24 mouse cellular contexts compared by ENCODE assay signal in the genomic region with DNA sequence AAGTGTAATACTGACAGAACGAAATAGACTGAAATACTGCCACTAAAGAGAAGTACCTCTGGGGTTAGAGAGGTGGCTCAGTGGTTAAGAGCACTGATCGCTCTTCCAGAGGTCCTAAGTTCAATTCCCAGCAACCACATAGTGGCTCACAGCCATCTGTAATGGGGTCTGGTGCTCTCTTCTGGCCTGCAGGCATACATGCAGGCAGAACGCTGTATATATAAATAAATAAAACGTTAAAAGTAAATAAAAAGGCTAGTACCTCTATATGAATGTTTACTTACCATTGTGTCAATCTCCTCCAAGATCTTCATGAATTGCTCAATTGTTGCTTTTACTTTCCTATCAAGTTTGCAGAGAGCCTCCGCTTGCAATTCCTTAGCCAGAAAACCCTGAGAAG. TPM values are rescaled to one million over a fixed set of nuclear protein-coding genes. Genes with fewer than 3 reads are reported as not detected.
DNase-seq lines count a peak whose midpoint lies in the region; ATAC-seq and TF ChIP-seq lines count a peak whose summit lies in the region.
"Had no signal": no experiment of that assay in that cellular context is flagged by ENCODE, and none has a peak within 500 bp of the region (broad histone marks: within the 10 kb centered on the region; RNA-seq: fewer than 3 reads in every experiment).

No protein-coding gene starts in this region.

- no peak overlapping the region for H3K27ac ChIP-seq in gastrocnemius, adult 2 months
- H3K27ac ChIP-seq in layer of hippocampus, adult 2 months = no peak overlapping the region
- H3K27ac ChIP-seq: embryonic facial prominence, embryonic 10.5 days; embryonic facial prominence, embryonic 12.5 days; forebrain, embryonic 13.5 days; forebrain, embryonic 15.5 days had no signal

- TF ChIP-seq CTCF in gastrocnemius, adult 2 months (IDR thresholded peaks at IDR 0.05) = peak; percentile 30; the same call in 1 of the 2 replicates
- TF ChIP-seq CTCF in layer of hippocampus, adult 2 months (conservative IDR thresholded peaks at IDR 0.05) = peak; percentile 51
- TF ChIP-seq CTCF in Patski (IDR thresholded peaks at IDR 0.05) = peak; percentile 63

- no peak overlapping the region for H3K4me3 ChIP-seq in gastrocnemius, adult 2 months
- no peak overlapping the region for H3K4me3 ChIP-seq in layer of hippocampus, adult 2 months
- H3K4me3 ChIP-seq: embryonic facial prominence, embryonic 10.5 days; embryonic facial prominence, embryonic 12.5 days; forebrain, embryonic 13.5 days; forebrain, embryonic 15.5 days had no signal

- in situ Hi-C loops in Patski (cut with MboI; ENCODE audit: low pct_unique_long_range_greater_than_20kb) = no loop called here

- CTCF ChIA-PET in Patski (lab: Charles Lee) = interaction anchor here (1.2 kb wide), 1 partner anchor 30 kb away, joined by 6 read pairs; no protein-coding TSS in a partner anchor

- DNase-seq in gastrocnemius, adult 2 months = no peak
- no peak for DNase-seq in gastrocnemius, postnatal 10 days
- no peak for DNase-seq in layer of hippocampus, adult 2 months (ENCODE audit: low spot score in 2 of 2)
- DNase-seq in layer of hippocampus, adult 18-20 months (ENCODE audit: low spot score in 2 of 2) = no peak
- no peak for DNase-seq in Patski (ENCODE audit: low read depth, low spot score)
- DNase-seq: adrenal gland, adult 2 months; adrenal gland, postnatal 10 days; adrenal gland, postnatal 25 days; B cell, adult 2 months; cerebellum, adult 11 months; cerebellum, adult 18-20 months; cerebellum, adult 8-10 months; cerebellum, adult 9-11 months; cerebellum, postnatal 25 days; forebrain, postnatal 0 days had no signal

- ATAC-seq in Patski = no peak
- ATAC-seq: CD4-positive, CD25-positive, alpha-beta regulatory T cell, adult 4 months; forebrain, embryonic 13.5 days; forebrain, embryonic 15.5 days; forebrain, postnatal 0 days had no signal

- intact Hi-C loops in gastrocnemius, adult 2 months (cut with DNase I) = no loop called here

- H3K27me3 ChIP-seq in Patski = no peaks in the 10 kb centered on the region
- H3K27me3 ChIP-seq: CH12.LX; embryonic facial prominence, embryonic 12.5 days; forebrain, embryonic 13.5 days; forebrain, embryonic 15.5 days had no signal

- POLR2A ChIA-PET in Patski (lab: Charles Lee) = no interaction called here

RNA-seq across cellular contexts. Expression of a gene that starts 9.3 kb away (rescaled TPM):
- total RNA-seq in gastrocnemius, adult 2 months (2021) = 100 to 1,000 TPM; 201 to 232 TPM
- total RNA-seq in gastrocnemius, postnatal 10 days (2021) = 100 to 1,000 TPM; 158 to 160 TPM
- 100 to 1,000 TPM; 149 to 151 TPM for total RNA-seq in layer of hippocampus, adult 2 months (2021)
- total RNA-seq in layer of hippocampus, adult 18-20 months (2021) = 100 to 1,000 TPM; 154 to 156 TPM
- 140 TPM for polyA plus RNA-seq in Patski (2021)

RNA-seq across cellular contexts. Expression of a gene that starts 9.4 kb away (rescaled TPM):
- total RNA-seq in gastrocnemius, adult 2 months (2021) = 10 to 100 TPM; 19.8 to 24.3 TPM
- total RNA-seq in gastrocnemius, postnatal 10 days (2021) = 10 to 100 TPM; 33.0 to 33.9 TPM
- 10 to 100 TPM; 81.5 to 84.7 TPM for total RNA-seq in layer of hippocampus, adult 2 months (2021)
- 10 to 100 TPM; 85.7 to 87.2 TPM for total RNA-seq in layer of hippocampus, adult 18-20 months (2021)
- 110 TPM for polyA plus RNA-seq in Patski (2021)

RNA-seq across cellular contexts. Expression of a gene that starts 18.9 kb away (rescaled TPM):
- total RNA-seq in gastrocnemius, adult 2 months (2021) = not detected
- not detected for total RNA-seq in gastrocnemius, postnatal 10 days (2021)
- total RNA-seq in layer of hippocampus, adult 2 months (2021) = not detected
- total RNA-seq in layer of hippocampus, adult 18-20 months (2021) = not detected
- polyA plus RNA-seq in Patski (2021) = not detected
- total RNA-seq: CH12.LX; forebrain, postnatal 0 days; G1E had no signal
- polyA plus RNA-seq: CD4-positive, CD25-positive, alpha-beta regulatory T cell, adult 4 months; embryonic facial prominence, embryonic 10.5 days; embryonic facial prominence, embryonic 12.5 days; embryonic facial prominence, embryonic 14.5 days; forebrain, embryonic 11.5 days; forebrain, embryonic 13.5 days; forebrain, embryonic 15.5 days; forebrain, postnatal 0 days; G1E had no signal

RNA-seq across cellular contexts. Expression of a gene that starts 31.9 kb away (rescaled TPM):
- total RNA-seq in gastrocnemius, adult 2 months (2021) = 10 to 100 TPM; 22.6 to 22.7 TPM
- total RNA-seq in gastrocnemius, postnatal 10 days (2021) = 10 to 100 TPM; 23.9 to 33.3 TPM
- total RNA-seq in layer of hippocampus, adult 2 months (2021) = 10 to 100 TPM; 72.0 to 77.1 TPM
- 10 to 100 TPM; 65.6 to 68.7 TPM for total RNA-seq in layer of hippocampus, adult 18-20 months (2021)
- polyA plus RNA-seq in Patski (2021) = 45.7 TPM
